Mouse (Mus musculus) kidney, embryonic 16.5 days (tissue): ENCODE measurements around the gene Il20ra. TPM values are rescaled to one million over a fixed set of nuclear protein-coding genes. Genes with fewer than 3 reads are reported as not detected.

ENCODE experiments used
- ATAC-seq: fragments of 200-750 bp; cut with Nextera tagmentation; 2 replicates; pipeline ENCODE4 v1.8.0; 2017; ENCODE audit warnings: moderate TSS enrichment; ENCODE audit not compliant: low FRiP score, low TSS enrichment
- H3K27ac ChIP-seq: fragments of 300-500 bp; sonication (generic); 2 replicates; pipeline ENCODE4 v1.5.1; 2014; ENCODE audit warnings: low read length
- H3K27me3 ChIP-seq: fragments of 300-500 bp; sonication (generic); 2 replicates; pipeline ENCODE4 v1.6.1; 2014; ENCODE audit warnings: low read length, control low read depth, mixed read lengths; ENCODE audit not compliant: insufficient read depth
- H3K36me3 ChIP-seq: fragments of 300-500 bp; sonication (generic); 2 replicates; pipeline ENCODE4 v1.6.1; 2014; ENCODE audit warnings: low read length, control low read depth, mixed read lengths; ENCODE audit not compliant: insufficient read depth
- H3K4me1 ChIP-seq: fragments of 300-500 bp; sonication (generic); 2 replicates; pipeline ENCODE4 v1.6.1; 2014; ENCODE audit warnings: low read length, control low read depth, mixed read lengths; ENCODE audit not compliant: insufficient read depth
- H3K4me2 ChIP-seq: fragments of 300-500 bp; sonication (generic); replicated peaks from 2 replicates; pipeline ENCODE4 v1.6.1; 2014; ENCODE audit warnings: low read depth, low read length
- H3K4me3 ChIP-seq: fragments of 300-500 bp; sonication (generic); 2 replicates; pipeline ENCODE4 v1.5.1; 2014; ENCODE audit warnings: mild to moderate bottlenecking, low read length
- H3K9ac ChIP-seq: fragments of 300-500 bp; sonication (generic); replicated peaks from 2 replicates; pipeline ENCODE4 v1.6.1; 2014; ENCODE audit warnings: low read length
- H3K9me3 ChIP-seq: fragments of 300-500 bp; sonication (generic); 2 replicates; pipeline ENCODE4 v1.6.1; 2016; ENCODE audit warnings: low read length, control low read depth
- WGBS: fragments of 180-500 bp; shearing (Covaris S2); extraction: QIAGEN DNeasy Blood & Tissue Kit; methylation state at CpG from one replicate; pipeline ENCODE4 v1.1.7; 2014; 5-methylcytosine and 5-hydroxymethylcytosine counted together
- polyA plus RNA-seq: library from polyadenylated mRNA; unstranded; fragments of >200 nt; fragmentation: Nextera tagmentation; extraction: Ambion mirVana; gene quantifications from 2 replicates; pipeline ENCODE4 v1.2.1, GENCODE M21; 2015

Gene Il20ra
- 0.07 and 0.10 TPM in 2 replicates for polyA plus RNA-seq

- Histone ChIP-seq H3K27me3 (peaks cover 18% of the 10 kb centered on the region; the same call in 1 of the 2 replicates), H3K9me3 (no peaks in the 10 kb centered on the region), H3K36me3 (no peaks in the 10 kb centered on the region), H3K27ac (no peak within 1 kb of the TSS), H3K4me3 (peak within 1 kb of the TSS; percentile 51), H3K4me1 (peaks cover 3% of the 10 kb centered on the region; the same call in 1 of the 2 replicates), H3K9ac (peak within 1 kb of the TSS; percentile 53), H3K4me2 (peak within 1 kb of the TSS; percentile 80)
- peak; percentile 78 for ATAC-seq
- WGBS: under 1% methylated on average over 29 of the region's 29 CpGs
Observed at GRCm38 (mm10) chr10:19712421-19712836, at the start of gene Il20ra. Il20ra (plus strand) TSS chr10:19712570.

- Histone ChIP-seq H3K9ac (no peak overlapping the region), H3K4me1 (no peaks in the 10 kb centered on the region), H3K4me3 (no peak overlapping the region), H3K4me2 (no peak overlapping the region), H3K27ac (no peak overlapping the region), H3K9me3 (no peaks in the 10 kb centered on the region), H3K36me3 (no peaks in the 10 kb centered on the region), H3K27me3 (no peaks in the 10 kb centered on the region)
- no peak for ATAC-seq
- WGBS: 80% methylated on average over 5 of the region's 5 CpGs
Observed at GRCm38 (mm10) chr10:19668973-19669372, 43.4 kb upstream of the Il20ra start.

GRCm38 (mm10) chr10:19672015-19672414, 40.4 kb upstream of the Il20ra start:
- Histone ChIP-seq H3K4me2 (no peak overlapping the region), H3K36me3 (no peaks in the 10 kb centered on the region), H3K9ac (no peak overlapping the region), H3K27ac (no peak overlapping the region), H3K4me3 (no peak overlapping the region), H3K9me3 (no peaks in the 10 kb centered on the region), H3K27me3 (no peaks in the 10 kb centered on the region), H3K4me1 (no peaks in the 10 kb centered on the region)
- no peak for ATAC-seq

GRCm38 (mm10) chr10:19673146-19673545, 39.2 kb upstream of the Il20ra start:
- no peak overlapping the region for H3K27ac ChIP-seq

GRCm38 (mm10) chr10:19687686-19688085, 24.7 kb upstream of the Il20ra start:
- Histone ChIP-seq H3K27me3 (no peaks in the 10 kb centered on the region), H3K4me1 (no peaks in the 10 kb centered on the region), H3K36me3 (no peaks in the 10 kb centered on the region), H3K9ac (no peak overlapping the region), H3K4me2 (no peak overlapping the region), H3K27ac (no peak overlapping the region), H3K4me3 (no peak overlapping the region), H3K9me3 (no peaks in the 10 kb centered on the region)
- ATAC-seq: no peak
- 79% methylated on average over 3 of the region's 3 CpGs for WGBS

More at GRCm38 (mm10) chr10:19673146-19673545, 39.2 kb upstream of the Il20ra start:
- Histone ChIP-seq H3K4me2 (no peak overlapping the region), H3K36me3 (no peaks in the 10 kb centered on the region), H3K9me3 (no peaks in the 10 kb centered on the region), H3K4me1 (no peaks in the 10 kb centered on the region), H3K9ac (no peak overlapping the region), H3K27me3 (no peaks in the 10 kb centered on the region), H3K4me3 (no peak overlapping the region)
- ATAC-seq: no peak
- WGBS: 94% methylated on average over 1 of the region's 1 CpGs

- 50% methylated on average over 3 of the region's 3 CpGs for WGBS
- Histone ChIP-seq H3K9ac (no peak overlapping the region), H3K4me2 (no peak overlapping the region), H3K27ac (no peak overlapping the region), H3K27me3 (no peaks in the 10 kb centered on the region), H3K9me3 (no peaks in the 10 kb centered on the region), H3K4me3 (no peak overlapping the region), H3K4me1 (no peaks in the 10 kb centered on the region), H3K36me3 (no peaks in the 10 kb centered on the region)
- 0 out of 2 replicates have a peak, but pooled peaks have one; percentile 4 for ATAC-seq
Observed at GRCm38 (mm10) chr10:19691287-19691686, 21.1 kb upstream of the Il20ra start.

GRCm38 (mm10) chr10:19691771-19692170, 20.6 kb upstream of the Il20ra start:
- ATAC-seq: 0 out of 2 replicates have a peak, but pooled peaks have one; percentile 46
- Histone ChIP-seq H3K9ac (no peak overlapping the region), H3K4me1 (no peaks in the 10 kb centered on the region), H3K27ac (no peak overlapping the region), H3K36me3 (no peaks in the 10 kb centered on the region), H3K4me2 (no peak overlapping the region), H3K4me3 (no peak overlapping the region), H3K27me3 (no peaks in the 10 kb centered on the region), H3K9me3 (no peaks in the 10 kb centered on the region)
- 44% methylated on average over 13 of the region's 13 CpGs for WGBS

GRCm38 (mm10) chr10:19692332-19692731, 20.0 kb upstream of the Il20ra start:
- Histone ChIP-seq H3K27ac (no peak overlapping the region), H3K4me2 (no peak overlapping the region)

GRCm38 (mm10) chr10:19692988-19693387, 19.4 kb upstream of the Il20ra start:
- no peaks in the 10 kb centered on the region for H3K9me3 ChIP-seq
- H3K27ac ChIP-seq: no peak overlapping the region
- no peaks in the 10 kb centered on the region for H3K4me1 ChIP-seq
- H3K9ac ChIP-seq: no peak overlapping the region
- no peaks in the 10 kb centered on the region for H3K27me3 ChIP-seq
- H3K4me3 ChIP-seq: no peak overlapping the region
- H3K4me2 ChIP-seq: no peak overlapping the region
- H3K36me3 ChIP-seq: no peaks in the 10 kb centered on the region
- 0 out of 2 replicates have a peak, but pooled peaks have one; percentile 54 for ATAC-seq
- 57% methylated on average over 8 of the region's 8 CpGs for WGBS

More at GRCm38 (mm10) chr10:19692332-19692731, 20.0 kb upstream of the Il20ra start:
- H3K27me3 ChIP-seq: no peaks in the 10 kb centered on the region
- H3K9me3 ChIP-seq: no peaks in the 10 kb centered on the region
- no peaks in the 10 kb centered on the region for H3K4me1 ChIP-seq
- no peak overlapping the region for H3K9ac ChIP-seq
- ATAC-seq: no peak
- no peak overlapping the region for H3K4me3 ChIP-seq
- no peaks in the 10 kb centered on the region for H3K36me3 ChIP-seq
- 90% methylated on average over 7 of the region's 7 CpGs for WGBS

- Histone ChIP-seq H3K4me2 (no peak overlapping the region), H3K4me1 (no peaks in the 10 kb centered on the region), H3K27ac (no peak overlapping the region), H3K27me3 (no peaks in the 10 kb centered on the region), H3K4me3 (no peak overlapping the region), H3K36me3 (no peaks in the 10 kb centered on the region), H3K9ac (no peak overlapping the region), H3K9me3 (no peaks in the 10 kb centered on the region)
- WGBS: 70% methylated on average over 2 of the region's 2 CpGs
- ATAC-seq: no peak
Observed at GRCm38 (mm10) chr10:19693629-19694028, 18.7 kb upstream of the Il20ra start.
